ENCODE assay signal across 9 mouse cellular contexts in genomic region chr2:64915448-64915847, GRCm38 (mm10).
DNase-seq lines count a peak whose midpoint lies in the region; ATAC-seq and TF ChIP-seq lines count a peak whose summit lies in the region.
"Had no signal": no experiment of that assay in that cellular context is flagged by ENCODE, and none has a peak within 500 bp of the region (broad histone marks: within the 10 kb centered on the region; RNA-seq: fewer than 3 reads in every experiment).

No protein-coding gene starts in this region.

- DNase-seq in frontal cortex, adult 2 months (ENCODE audit: extremely low spot score in 1 of 2, low spot score in 1 of 2): peak; percentile 37 to 53
- DNase-seq in frontal cortex, postnatal 14 days (ENCODE audit: low spot score in 2 of 2): no peak
- DNase-seq in NIH3T3 (ENCODE audit: low read depth): peak; percentile 37
- peak; percentile 27 to 58 for DNase-seq in left cerebral cortex, postnatal 14 days (ENCODE audit: low spot score in 2 of 2)
- no peak for DNase-seq in T-cell, adult 2 months (ENCODE audit: low spot score)
- no peak for DNase-seq in adrenal gland, postnatal 4 days (ENCODE audit: low spot score in 2 of 2)
- no peak for DNase-seq in lung, adult 2 months

- no peak overlapping the region for H3K27ac ChIP-seq in forebrain, embryonic 16.5 days (ENCODE audit: low read length)
- H3K27ac ChIP-seq: liver, embryonic 14.5 days had no signal

- H3K4me1 ChIP-seq in forebrain, embryonic 16.5 days (replicated peaks; ENCODE audit: control insufficient read depth, insufficient read depth, low read length): no peaks in the 10 kb centered on the region
- no peaks in the 10 kb centered on the region for H3K4me1 ChIP-seq in lung, adult 2 months (ENCODE audit: control insufficient read depth, insufficient read depth, low read length)

- no peaks in the 10 kb centered on the region for H3K27me3 ChIP-seq in forebrain, embryonic 16.5 days (replicated peaks; ENCODE audit: control insufficient read depth, insufficient read depth, low read length)

- intact Hi-C loops in left cerebral cortex, postnatal 14 days (cut with DNase I): no loop called here

- no peak overlapping the region for H3K9ac ChIP-seq in forebrain, embryonic 16.5 days (replicated peaks; ENCODE audit: low read depth, low read length)
- H3K9ac ChIP-seq: liver, embryonic 14.5 days had no signal

- TF ChIP-seq POLR2A in lung, adult 2 months (IDR thresholded peaks at IDR 0.05; ENCODE audit: borderline replicate concordance, extremely low read depth, low read depth, low read length): no peak

- ATAC-seq in forebrain, embryonic 16.5 days: peak; percentile 94

- H3K36me3 ChIP-seq in forebrain, embryonic 16.5 days (ENCODE audit: control insufficient read depth, insufficient read depth): no peaks in the 10 kb centered on the region

- H3K4me2 ChIP-seq in forebrain, embryonic 16.5 days (ENCODE audit: low read length): no peak overlapping the region

- TF ChIP-seq CTCF in lung, adult 2 months (IDR thresholded peaks at IDR 0.05; ENCODE audit: insufficient read depth, low read length): no peak

- no peaks in the 10 kb centered on the region for H3K9me3 ChIP-seq in forebrain, embryonic 16.5 days (ENCODE audit: control insufficient read depth, low read length)

- H3K4me3 ChIP-seq in forebrain, embryonic 16.5 days (replicated peaks; ENCODE audit: low read length): no peak overlapping the region
- no peak overlapping the region for H3K4me3 ChIP-seq in lung, adult 2 months (replicated peaks; ENCODE audit: extremely low read depth, low read depth, low read length)

- 23% methylated on average over 6 of the region's 6 CpGs for WGBS in forebrain, embryonic 16.5 days
- 62% methylated on average over 6 of the region's 6 CpGs for WGBS in lung, adult 2 months

Comparison
In these comparisons a context has a peak if more than half of its experiments do, and no peak if none do; other contexts are left out.
1. DNase-seq: peak in frontal cortex, adult 2 months (2 of 2), NIH3T3 (single experiment) and left cerebral cortex, postnatal 14 days (2 of 2); none in frontal cortex, postnatal 14 days (0 of 2), T-cell, adult 2 months (single experiment), adrenal gland, postnatal 4 days (0 of 2) and lung, adult 2 months (single experiment).